Mouse (Mus musculus): ENCODE results near the gene Auts2. TPM values are rescaled to one million over a fixed set of nuclear protein-coding genes. Genes with fewer than 3 reads are reported as not detected.

Auts2 gene
- polyA plus RNA-seq, 1 experiment from 2014 or later: 82.5 TPM

- peaks cover 6% of the 10 kb centered on the region; the same call in 1 of the 2 replicates for H3K4me1 ChIP-seq (ENCODE audit: control insufficient read depth, insufficient read depth, low read length)
- H3K9me3 ChIP-seq (ENCODE audit: control insufficient read depth, low read length): no peaks in the 10 kb centered on the region
- WGBS: 36% methylated on average over 3 of the region's 3 CpGs
- H3K4me2 ChIP-seq (ENCODE audit: low read depth, low read length): no peak overlapping the region
- H3K27ac ChIP-seq (ENCODE audit: low read depth, low read length): no peak overlapping the region
- H3K9ac ChIP-seq (replicated peaks; ENCODE audit: low read depth, low read length): no peak overlapping the region
- no peaks in the 10 kb centered on the region for H3K27me3 ChIP-seq (ENCODE audit: control insufficient read depth, insufficient read depth, low read length)
- no peak overlapping the region for H3K4me3 ChIP-seq (ENCODE audit: low read depth, low read length)
- H3K36me3 ChIP-seq (ENCODE audit: control insufficient read depth, insufficient read depth, low read length): no peaks in the 10 kb centered on the region
- ATAC-seq (ENCODE audit: low read depth): no peak
Observed at GRCm38 (mm10) chr5:132429363-132429762, 113.8 kb downstream of the Auts2 start.

DNA sequence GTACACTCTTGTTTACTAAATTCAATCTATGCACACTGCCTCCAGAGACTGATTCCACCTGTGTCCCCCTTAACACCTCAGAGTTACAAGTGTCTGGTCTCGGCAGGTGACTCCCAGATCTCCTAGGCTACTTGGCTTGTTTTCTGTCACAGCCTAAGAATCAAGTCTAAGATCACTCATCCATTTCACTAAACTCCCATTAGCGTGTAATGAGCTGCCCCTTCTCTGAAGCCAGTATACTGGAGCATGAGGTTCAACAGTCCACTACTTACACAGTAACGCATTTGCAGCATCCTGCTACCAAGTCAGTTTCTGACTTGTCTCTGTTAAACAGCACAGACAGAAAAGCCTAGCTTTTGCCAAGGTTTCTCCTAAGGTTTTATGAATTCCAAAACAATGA lies 116.8 kb downstream of the Auts2 start:
- WGBS: 77% methylated on average over 3 of the region's 3 CpGs
- Histone ChIP-seq H3K4me3 (ENCODE audit: low read depth, low read length) (no peak overlapping the region), H3K9me3 (ENCODE audit: control insufficient read depth, low read length) (no peaks in the 10 kb centered on the region), H3K27me3 (ENCODE audit: control insufficient read depth, insufficient read depth, low read length) (no peaks in the 10 kb centered on the region), H3K36me3 (ENCODE audit: control insufficient read depth, insufficient read depth, low read length) (no peaks in the 10 kb centered on the region), H3K9ac (replicated peaks; ENCODE audit: low read depth, low read length) (no peak overlapping the region), H3K27ac (ENCODE audit: low read depth, low read length) (no peak overlapping the region), H3K4me2 (ENCODE audit: low read depth, low read length) (no peak overlapping the region), H3K4me1 (ENCODE audit: control insufficient read depth, insufficient read depth, low read length) (peaks cover 6% of the 10 kb centered on the region; the same call in 1 of the 2 replicates)
- ATAC-seq (ENCODE audit: low read depth): no peak

DNA sequence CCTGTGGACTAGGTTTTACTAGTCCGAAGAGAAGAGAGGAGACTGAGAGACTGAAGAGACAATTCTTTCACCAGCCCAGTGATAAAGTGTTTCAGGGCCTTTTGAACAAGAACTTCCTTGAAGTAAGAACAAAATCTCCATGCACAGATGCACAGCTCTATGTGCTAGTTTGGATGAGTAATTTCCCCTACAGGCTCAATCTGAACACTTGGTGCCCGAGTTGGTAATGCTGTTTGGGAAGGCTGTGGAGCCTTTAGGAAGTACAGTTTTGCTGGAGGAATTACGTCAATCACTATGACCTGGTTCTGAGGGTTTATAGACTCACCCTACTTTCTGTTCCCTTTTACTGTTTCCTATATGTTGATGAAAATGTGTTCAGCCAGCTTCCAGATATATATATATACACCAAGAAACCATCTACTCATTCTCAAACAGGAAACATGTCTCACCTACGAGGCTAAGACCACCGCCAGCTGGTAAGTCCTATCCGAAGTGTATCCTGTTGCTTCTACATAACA lies 117.3 kb downstream of the Auts2 start:
- Histone ChIP-seq H3K36me3 (ENCODE audit: control insufficient read depth, insufficient read depth, low read length) (no peaks in the 10 kb centered on the region), H3K27me3 (ENCODE audit: control insufficient read depth, insufficient read depth, low read length) (no peaks in the 10 kb centered on the region), H3K4me2 (ENCODE audit: low read depth, low read length) (no peak overlapping the region), H3K4me1 (ENCODE audit: control insufficient read depth, insufficient read depth, low read length) (peaks cover 6% of the 10 kb centered on the region; the same call in 1 of the 2 replicates), H3K9me3 (ENCODE audit: control insufficient read depth, low read length) (no peaks in the 10 kb centered on the region), H3K27ac (ENCODE audit: low read depth, low read length) (no peak overlapping the region), H3K4me3 (ENCODE audit: low read depth, low read length) (no peak overlapping the region), H3K9ac (replicated peaks; ENCODE audit: low read depth, low read length) (no peak overlapping the region)
- WGBS: 89% methylated on average over 6 of the region's 6 CpGs
- ATAC-seq (ENCODE audit: low read depth): no peak

DNA sequence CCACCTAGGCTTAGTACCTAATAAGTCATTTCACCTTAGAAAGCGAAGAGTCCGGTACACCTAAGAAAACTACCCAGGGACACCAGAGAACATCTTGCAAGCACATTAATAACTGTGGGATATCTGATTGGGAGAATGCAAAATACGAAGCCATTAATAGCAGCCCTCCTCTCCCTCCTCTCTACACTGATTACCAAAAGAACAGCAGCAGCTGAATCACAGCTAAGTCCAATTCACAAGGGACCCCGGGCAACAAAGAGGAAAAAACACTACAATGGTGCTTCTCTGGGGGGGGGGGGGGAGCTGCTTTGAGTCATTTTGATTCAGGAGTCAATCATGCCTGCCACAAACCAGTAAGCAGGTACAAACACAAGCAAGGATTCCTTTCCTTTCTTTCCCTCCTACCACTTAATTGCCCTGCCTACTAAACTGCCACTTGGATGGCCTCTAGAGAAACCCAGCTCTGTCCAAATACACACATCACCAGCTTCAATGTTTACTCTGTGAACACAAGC lies 132.7 kb downstream of the Auts2 start:
- WGBS: 31% methylated on average over 4 of the region's 4 CpGs
- Histone ChIP-seq H3K27ac (ENCODE audit: low read depth, low read length) (no peak overlapping the region), H3K4me2 (ENCODE audit: low read depth, low read length) (no peak overlapping the region), H3K9ac (replicated peaks; ENCODE audit: low read depth, low read length) (no peak overlapping the region), H3K4me3 (ENCODE audit: low read depth, low read length) (no peak overlapping the region), H3K4me1 (ENCODE audit: control insufficient read depth, insufficient read depth, low read length) (peaks cover 21% of the 10 kb centered on the region), H3K36me3 (ENCODE audit: control insufficient read depth, insufficient read depth, low read length) (no peaks in the 10 kb centered on the region), H3K9me3 (ENCODE audit: control insufficient read depth, low read length) (no peaks in the 10 kb centered on the region), H3K27me3 (ENCODE audit: control insufficient read depth, insufficient read depth, low read length) (no peaks in the 10 kb centered on the region)
- ATAC-seq (ENCODE audit: low read depth): no peak

DNA sequence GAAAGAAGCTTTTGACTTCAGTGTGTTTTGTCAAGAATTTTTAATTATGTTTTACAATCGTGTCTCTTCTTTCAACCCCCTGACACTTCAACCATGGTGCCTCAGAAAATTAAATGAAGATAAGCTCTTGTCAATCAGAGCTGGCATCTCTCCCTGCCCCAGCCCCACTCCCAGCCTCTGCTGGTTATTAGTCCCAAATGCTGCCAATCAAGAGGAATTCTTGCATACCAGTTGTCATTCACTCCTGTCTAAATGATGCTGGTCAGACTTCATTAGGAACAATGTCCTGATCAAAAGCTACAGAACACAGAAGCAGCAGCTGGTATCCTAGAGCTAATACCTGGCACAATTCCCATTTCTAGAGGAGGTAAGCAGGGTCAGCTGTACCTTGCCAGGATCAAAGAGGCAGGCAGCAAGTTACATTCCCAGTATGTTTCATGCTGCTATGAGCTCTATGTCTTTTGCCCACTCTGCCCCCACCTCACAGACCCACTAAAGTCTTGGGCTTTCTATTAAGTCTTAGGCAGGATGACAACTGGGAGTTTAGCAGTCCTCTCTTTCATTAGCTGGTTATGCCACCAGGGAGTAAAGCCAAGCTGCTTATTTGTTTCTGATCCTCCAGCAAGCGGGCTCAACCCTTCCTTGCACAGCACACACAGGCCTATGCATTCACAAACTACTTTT lies 134.1 kb downstream of the Auts2 start:
- Histone ChIP-seq H3K4me2 (ENCODE audit: low read depth, low read length) (no peak overlapping the region), H3K4me1 (ENCODE audit: control insufficient read depth, insufficient read depth, low read length) (peaks cover 18% of the 10 kb centered on the region), H3K9ac (replicated peaks; ENCODE audit: low read depth, low read length) (no peak overlapping the region), H3K4me3 (ENCODE audit: low read depth, low read length) (no peak overlapping the region), H3K27ac (ENCODE audit: low read depth, low read length) (no peak overlapping the region), H3K36me3 (ENCODE audit: control insufficient read depth, insufficient read depth, low read length) (no peaks in the 10 kb centered on the region), H3K9me3 (ENCODE audit: control insufficient read depth, low read length) (no peaks in the 10 kb centered on the region), H3K27me3 (ENCODE audit: control insufficient read depth, insufficient read depth, low read length) (no peaks in the 10 kb centered on the region)
- no peak for ATAC-seq (ENCODE audit: low read depth)
- WGBS: 50% methylated on average over 2 of the region's 2 CpGs

DNA sequence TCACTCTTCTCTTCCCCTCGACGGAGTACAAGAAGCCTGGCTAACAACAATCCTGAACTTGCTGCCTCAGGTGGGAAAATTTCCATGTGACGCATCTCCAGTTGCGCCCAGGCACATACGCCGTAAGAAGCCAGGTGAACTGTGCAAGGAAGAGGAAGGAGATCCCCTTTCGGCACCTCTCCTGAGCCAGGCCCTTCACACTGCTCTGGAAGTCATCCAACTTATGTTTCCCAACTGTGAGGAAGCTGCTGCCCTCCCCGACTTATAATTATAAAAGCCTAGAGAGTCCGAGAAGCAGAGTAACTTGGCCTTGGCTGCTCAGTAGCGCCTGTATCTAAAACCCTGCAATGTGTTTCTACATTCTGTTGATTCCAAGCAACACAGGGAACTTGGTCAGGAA lies 142.6 kb downstream of the Auts2 start:
- Histone ChIP-seq H3K27ac (ENCODE audit: low read depth, low read length) (no peak overlapping the region), H3K9ac (replicated peaks; ENCODE audit: low read depth, low read length) (no peak overlapping the region), H3K4me1 (ENCODE audit: control insufficient read depth, insufficient read depth, low read length) (peaks cover 8% of the 10 kb centered on the region), H3K9me3 (ENCODE audit: control insufficient read depth, low read length) (no peaks in the 10 kb centered on the region), H3K36me3 (ENCODE audit: control insufficient read depth, insufficient read depth, low read length) (no peaks in the 10 kb centered on the region), H3K4me3 (ENCODE audit: low read depth, low read length) (no peak overlapping the region), H3K27me3 (ENCODE audit: control insufficient read depth, insufficient read depth, low read length) (no peaks in the 10 kb centered on the region), H3K4me2 (ENCODE audit: low read depth, low read length) (no peak overlapping the region)
- no peak for ATAC-seq (ENCODE audit: low read depth)
- 78% methylated on average over 10 of the region's 10 CpGs for WGBS

GRCm38 (mm10) chr5:132399486-132399885 lies 143.7 kb downstream of the Auts2 start:
- H3K4me1 ChIP-seq (ENCODE audit: control insufficient read depth, insufficient read depth, low read length): peaks cover 11% of the 10 kb centered on the region
- ATAC-seq (ENCODE audit: low read depth): no peak
- H3K4me2 ChIP-seq (ENCODE audit: low read depth, low read length): no peak overlapping the region
- H3K27me3 ChIP-seq (ENCODE audit: control insufficient read depth, insufficient read depth, low read length): no peaks in the 10 kb centered on the region
- no peaks in the 10 kb centered on the region for H3K36me3 ChIP-seq (ENCODE audit: control insufficient read depth, insufficient read depth, low read length)
- H3K27ac ChIP-seq (ENCODE audit: low read depth, low read length): no peak overlapping the region
- H3K4me3 ChIP-seq (ENCODE audit: low read depth, low read length): no peak overlapping the region
- no peaks in the 10 kb centered on the region for H3K9me3 ChIP-seq (ENCODE audit: control insufficient read depth, low read length)
- WGBS: 39% methylated on average over 4 of the region's 4 CpGs
- H3K9ac ChIP-seq (replicated peaks; ENCODE audit: low read depth, low read length): no peak overlapping the region

GRCm38 (mm10) chr5:132395922-132396321 lies 147.2 kb downstream of the Auts2 start:
- no peak overlapping the region for H3K9ac ChIP-seq (replicated peaks; ENCODE audit: low read depth, low read length)
- H3K27ac ChIP-seq (ENCODE audit: low read depth, low read length): no peak overlapping the region
- no peak overlapping the region for H3K4me2 ChIP-seq (ENCODE audit: low read depth, low read length)
- no peaks in the 10 kb centered on the region for H3K27me3 ChIP-seq (ENCODE audit: control insufficient read depth, insufficient read depth, low read length)
- no peak overlapping the region for H3K4me3 ChIP-seq (ENCODE audit: low read depth, low read length)
- H3K9me3 ChIP-seq (ENCODE audit: control insufficient read depth, low read length): no peaks in the 10 kb centered on the region
- 97% methylated on average over 3 of the region's 3 CpGs for WGBS
- no peak for ATAC-seq (ENCODE audit: low read depth)
- H3K36me3 ChIP-seq (ENCODE audit: control insufficient read depth, insufficient read depth, low read length): no peaks in the 10 kb centered on the region
- H3K4me1 ChIP-seq (ENCODE audit: control insufficient read depth, insufficient read depth, low read length): peaks cover 4% of the 10 kb centered on the region; the same call in 1 of the 2 replicates

DNA sequence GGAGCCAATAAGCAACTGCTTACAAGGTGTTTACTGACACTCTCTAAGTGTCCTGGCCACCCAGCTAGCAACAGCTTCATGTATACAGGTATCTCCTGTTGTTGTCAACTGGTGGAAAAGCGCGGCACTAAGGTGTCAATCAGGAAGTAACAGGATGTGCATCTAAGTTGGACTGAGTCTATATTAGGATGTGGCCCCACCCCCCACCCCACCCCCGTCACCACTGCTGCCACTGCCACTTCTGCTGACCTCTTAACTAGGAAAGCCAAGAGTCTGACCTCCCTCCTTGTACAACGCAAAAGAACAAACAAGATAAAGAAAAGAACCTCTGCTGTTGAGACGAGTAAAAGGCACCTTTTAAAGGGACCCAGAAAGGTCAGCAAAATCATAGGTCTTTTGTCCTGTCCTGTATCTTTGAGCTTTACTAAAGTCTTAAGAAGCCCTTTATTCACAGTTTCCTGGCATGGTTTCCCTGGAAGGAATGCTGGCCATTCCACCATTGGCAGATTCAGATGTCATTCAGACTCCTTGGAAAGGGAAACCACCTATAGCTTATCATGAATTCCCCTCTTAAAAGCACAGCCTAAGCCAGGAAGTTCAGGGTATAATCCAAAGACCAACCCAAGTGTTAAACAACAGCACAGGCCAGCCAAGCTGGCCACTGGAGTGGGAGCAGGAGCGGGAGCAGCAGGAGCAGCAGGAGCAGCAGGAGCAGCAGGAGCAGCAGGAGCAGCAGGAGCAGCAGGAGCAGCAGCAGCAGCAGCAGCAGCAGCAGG lies 148.2 kb downstream of the Auts2 start:
- 59% methylated on average over 6 of the region's 6 CpGs for WGBS
- Histone ChIP-seq H3K36me3 (ENCODE audit: control insufficient read depth, insufficient read depth, low read length) (no peaks in the 10 kb centered on the region), H3K27me3 (ENCODE audit: control insufficient read depth, insufficient read depth, low read length) (no peaks in the 10 kb centered on the region), H3K9ac (replicated peaks; ENCODE audit: low read depth, low read length) (no peak overlapping the region), H3K4me2 (ENCODE audit: low read depth, low read length) (no peak overlapping the region), H3K4me3 (ENCODE audit: low read depth, low read length) (no peak overlapping the region), H3K27ac (ENCODE audit: low read depth, low read length) (no peak overlapping the region), H3K9me3 (ENCODE audit: control insufficient read depth, low read length) (no peaks in the 10 kb centered on the region), H3K4me1 (ENCODE audit: control insufficient read depth, insufficient read depth, low read length) (peaks cover 4% of the 10 kb centered on the region; the same call in 1 of the 2 replicates)
- no peak for ATAC-seq (ENCODE audit: low read depth)

Measured in neural tube, embryonic 14.5 days (tissue).